Mouse (Mus musculus): ENCODE measurements around the gene Ing1.

Gene Ing1

GRCm38 (mm10) chr8:11585513-11586373, 30.4 kb downstream of the Ing1 start:
- in situ Hi-C loops (cut with MboI; ENCODE audit: low sequenced_read_pairs), result no loop called here

GRCm38 (mm10) chr8:11586374-11586745, 31.0 kb downstream of the Ing1 start:
- in situ Hi-C loops (cut with MboI; ENCODE audit: low sequenced_read_pairs), result no loop called here

- in situ Hi-C loops (cut with MboI; ENCODE audit: low sequenced_read_pairs), result no loop called here
Observed at GRCm38 (mm10) chr8:11591837-11592236, 36.5 kb downstream of the Ing1 start.

- in situ Hi-C loops (cut with MboI; ENCODE audit: low sequenced_read_pairs), result no loop called here
Observed at GRCm38 (mm10) chr8:11592296-11592695, 36.9 kb downstream of the Ing1 start.

- in situ Hi-C loops (cut with MboI; ENCODE audit: low sequenced_read_pairs), result no loop called here
Observed at GRCm38 (mm10) chr8:11593222-11593884, 38.0 kb downstream of the Ing1 start.

GRCm38 (mm10) chr8:11600301-11600951, 45.1 kb downstream of the Ing1 start:
- in situ Hi-C loops (cut with MboI; ENCODE audit: low sequenced_read_pairs), result no loop called here

DNA sequence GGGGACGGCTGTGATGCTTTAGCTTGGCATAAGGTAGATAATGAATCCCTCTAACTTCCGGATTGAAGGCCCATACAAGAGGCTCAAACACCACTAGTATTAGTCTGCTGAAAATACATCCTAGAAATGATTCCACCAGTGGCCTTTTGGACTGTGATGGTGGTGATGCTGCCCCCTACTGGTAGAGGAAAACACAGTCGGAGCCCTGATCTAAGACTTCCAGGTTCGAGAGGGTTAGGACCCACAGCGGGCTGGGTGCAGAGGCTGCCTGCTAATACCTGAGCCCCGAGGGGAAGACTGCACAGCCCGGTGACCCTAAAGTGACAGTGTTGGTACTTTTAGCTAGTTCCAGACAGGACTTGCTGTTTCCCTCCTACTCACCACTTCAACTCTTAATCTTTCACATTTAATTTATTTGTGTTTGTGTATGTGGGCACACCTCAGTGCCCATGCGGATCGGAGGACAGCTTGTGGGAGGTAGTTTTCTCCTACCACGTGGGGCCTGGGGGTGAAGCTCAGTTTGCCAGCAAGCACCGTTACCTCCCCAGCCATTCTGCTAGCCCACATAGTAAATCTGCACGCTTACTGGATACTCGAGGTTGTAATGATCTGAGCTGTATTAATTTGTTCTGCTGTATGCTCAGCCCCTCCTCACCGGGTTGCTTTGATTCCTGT, 46.8 kb downstream of the Ing1 start:
- in situ Hi-C loops (cut with MboI; ENCODE audit: low sequenced_read_pairs), result no loop called here

- in situ Hi-C loops (cut with MboI; ENCODE audit: low sequenced_read_pairs), result no loop called here
Observed at GRCm38 (mm10) chr8:11608848-11609247, 53.5 kb downstream of the Ing1 start.

All from CH12F3 (cell line).